Mouse (Mus musculus) granulocyte monocyte progenitor cell, adult 5-6 weeks (primary cell): ENCODE measurements at regions not wholly inside any gene's neighbourhood (a gene's known extent, or its start where the extent isn't known, plus 50 kb on each side); places are given as distances from the start of the nearest gene placed in this dataset.
A peak's percentile ranks its signal among the peaks of the same experiment; 100 is the strongest.

Experiments used
- ATAC-seq: replicated peaks from 2 replicates; pipeline ENCODE4 v1.8.0; 2016; ENCODE audit warnings: mild to moderate bottlenecking, moderate TSS enrichment, inconsistent platforms; ENCODE audit not compliant: poor library complexity, severe bottlenecking

DNA sequence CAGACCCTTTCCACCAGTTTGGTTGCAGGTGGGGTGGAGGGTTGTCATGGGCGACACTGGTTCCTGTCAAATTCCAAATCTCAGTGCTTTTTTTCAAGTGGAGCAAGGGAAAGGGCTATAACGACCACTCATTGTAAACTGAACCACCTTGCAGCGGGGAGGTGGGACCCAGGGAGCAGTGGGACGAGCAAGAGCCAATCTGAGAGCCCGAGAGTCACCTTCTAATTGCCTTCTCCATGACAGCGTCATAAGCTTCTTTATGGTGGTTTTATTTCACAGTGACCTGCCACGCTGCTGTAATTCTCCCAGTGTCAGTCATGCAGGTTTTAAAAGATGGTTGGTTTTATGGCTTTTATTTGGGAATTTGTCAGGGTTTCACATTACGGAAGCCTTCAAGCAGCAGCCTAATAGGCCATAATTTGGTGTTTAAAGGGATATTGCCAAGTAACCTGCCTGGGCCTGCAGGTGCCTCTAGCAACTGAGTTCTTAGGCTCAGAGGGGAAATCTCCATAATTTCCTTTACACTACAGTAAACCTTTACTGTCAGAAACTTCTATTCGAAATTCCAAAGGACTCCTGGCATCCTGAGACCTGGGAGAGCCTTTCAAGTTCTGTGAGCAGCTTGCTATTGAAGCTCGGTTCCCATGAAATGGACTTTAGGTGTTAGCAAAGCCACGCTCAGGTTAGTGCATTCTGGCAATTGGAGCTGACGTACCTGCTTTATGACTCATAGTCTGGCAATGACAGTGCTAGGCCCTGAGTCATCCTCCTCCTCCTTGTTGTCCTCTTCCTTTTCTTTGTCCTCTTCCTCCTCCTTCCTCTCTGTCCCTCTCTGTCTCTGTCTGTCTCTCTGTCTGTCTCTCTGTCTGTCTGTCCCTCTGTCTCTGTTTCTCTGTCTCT is 235.6 kb upstream of the Pgrmc2 start:
- ATAC-seq: no peak

DNA sequence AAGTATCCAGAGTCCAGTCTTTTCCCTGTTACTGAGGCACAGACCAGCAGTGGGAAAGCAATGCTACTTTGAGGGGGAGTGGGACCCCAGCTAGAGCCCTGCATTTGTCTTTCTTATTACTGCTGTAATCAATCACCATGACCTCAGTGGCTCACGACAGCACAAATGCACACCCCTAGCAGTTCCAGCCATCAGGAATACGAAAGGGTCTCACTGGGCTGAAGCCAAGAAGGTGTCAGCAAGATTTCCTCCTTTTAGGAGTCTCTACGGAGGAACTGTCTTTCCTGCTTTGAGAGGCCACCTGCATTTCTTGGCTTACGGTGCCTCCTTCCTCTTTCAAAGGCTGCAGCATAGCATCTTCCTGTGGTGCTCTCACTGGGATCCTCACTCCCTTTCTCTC is 234.3 kb upstream of the Pgrmc2 start:
- no peak for ATAC-seq

DNA sequence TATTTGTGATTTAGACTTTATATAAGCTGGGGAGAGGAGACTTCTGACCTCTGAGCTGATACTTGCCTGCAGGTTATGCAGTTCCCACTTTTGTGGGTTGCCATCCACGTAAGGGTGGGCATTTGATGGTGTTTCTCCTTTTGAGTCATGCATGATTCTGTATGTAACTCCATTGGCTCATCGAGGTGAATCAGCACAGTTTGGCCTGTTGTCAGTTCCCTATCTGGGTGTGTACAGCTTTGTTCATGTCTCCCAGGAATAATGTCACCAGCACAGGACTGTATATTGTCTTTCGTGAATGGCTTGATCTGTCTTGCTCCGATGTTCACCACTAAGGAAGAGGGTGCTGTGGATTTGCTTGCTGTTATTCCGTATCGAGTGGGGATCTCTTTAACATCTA is 229.6 kb upstream of the Pgrmc2 start:
- peak; percentile 35 for ATAC-seq

DNA sequence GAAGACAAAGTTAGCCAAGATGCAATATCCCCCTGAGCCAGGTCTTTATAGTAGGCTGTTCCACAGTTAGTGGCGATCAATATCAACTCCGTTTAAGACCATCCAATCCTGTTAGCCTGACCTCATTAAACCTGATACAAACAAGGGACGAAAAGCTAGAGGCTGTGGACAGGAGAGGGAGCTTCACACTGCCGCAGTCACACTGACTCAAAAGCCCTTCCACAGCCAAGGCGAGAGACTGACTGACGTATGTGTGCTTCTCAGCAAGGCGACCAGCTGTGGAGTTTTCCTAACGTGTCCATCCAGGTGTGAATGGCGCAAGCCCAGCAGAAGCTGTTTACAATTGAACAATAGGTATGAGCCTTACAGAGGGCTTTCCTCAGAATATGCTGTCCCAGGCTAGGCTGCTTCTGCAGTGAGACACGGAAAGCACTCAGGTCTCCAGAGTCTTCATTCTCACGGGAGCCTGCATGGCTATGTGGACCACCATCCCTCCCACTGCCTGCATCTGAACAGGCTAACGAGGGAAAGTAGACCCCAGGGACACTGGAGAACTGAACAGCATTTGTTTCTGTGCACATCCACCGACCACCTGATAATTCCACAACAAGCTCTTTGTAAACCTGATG is 224.7 kb upstream of the Pgrmc2 start:
- ATAC-seq: no peak

DNA sequence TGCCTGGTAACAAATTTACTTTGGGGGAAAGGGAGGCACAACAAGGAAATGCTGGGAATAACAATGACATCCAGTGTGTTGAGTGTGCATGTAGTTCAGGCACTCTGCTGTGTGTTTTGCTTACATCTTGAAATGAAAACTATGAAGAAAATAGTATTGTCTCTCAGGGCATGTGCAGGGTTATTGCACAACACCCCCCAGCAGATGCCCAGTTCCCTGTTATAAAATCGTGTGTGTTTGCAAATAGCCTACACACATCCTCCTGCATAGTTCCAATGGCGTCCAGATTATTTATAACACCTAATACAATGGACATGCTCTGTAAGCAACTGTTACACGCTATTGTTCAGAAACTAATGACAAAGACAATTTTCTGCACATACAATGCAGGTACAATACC is 220.0 kb upstream of the Pgrmc2 start:
- peak; percentile 88 for ATAC-seq

DNA sequence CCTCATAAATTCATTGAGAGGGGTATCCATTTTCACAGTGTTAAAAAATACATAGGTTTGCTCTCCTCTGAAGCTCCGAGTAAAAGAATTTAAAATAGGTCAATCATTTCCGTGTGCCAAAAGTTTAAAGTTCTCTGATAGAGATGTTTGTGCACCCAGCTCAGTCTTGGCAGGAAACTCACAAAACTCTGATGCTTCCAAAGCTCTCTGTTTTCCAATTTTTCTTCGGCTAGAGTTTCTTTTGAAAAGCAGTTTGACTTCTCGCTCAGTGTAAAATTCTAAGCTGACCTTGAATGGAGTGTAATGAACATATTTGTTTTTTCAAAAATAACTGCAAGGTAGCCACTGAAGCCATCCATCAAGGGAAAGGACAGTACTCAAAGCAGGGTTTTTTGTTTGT is 215.9 kb upstream of the Pgrmc2 start:
- ATAC-seq: no peak

DNA sequence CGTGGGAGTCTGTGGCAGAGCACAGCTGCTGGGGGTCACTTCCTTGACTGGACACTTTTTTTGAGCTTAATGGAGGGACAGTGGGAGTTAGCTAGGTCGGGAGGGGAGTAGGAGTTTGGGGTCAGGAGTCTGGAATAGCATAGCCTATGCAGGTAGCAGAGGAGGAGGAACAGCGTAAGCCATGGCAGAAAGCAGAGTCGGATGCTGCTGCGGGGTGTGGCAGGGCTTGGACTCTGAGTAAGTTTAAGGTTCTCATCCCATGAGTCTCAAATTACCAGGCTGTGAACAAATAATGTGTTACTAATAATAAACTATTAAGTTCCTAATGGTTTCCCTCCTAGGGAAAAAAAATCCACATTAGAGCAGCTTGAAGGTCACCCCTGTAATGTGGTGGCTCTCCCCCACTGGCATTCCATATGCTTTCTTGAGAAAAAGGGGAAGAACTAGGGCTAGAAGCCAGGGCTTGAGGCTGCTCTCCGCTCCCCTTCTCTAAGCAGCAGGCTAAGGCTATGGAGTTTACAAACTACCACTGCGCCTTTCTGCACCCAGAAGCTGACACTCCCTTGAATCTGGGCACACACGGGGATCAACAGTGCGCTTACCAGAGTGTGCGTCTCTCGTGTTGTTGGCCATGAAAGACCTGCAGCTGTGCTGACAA is 213.4 kb upstream of the Pgrmc2 start:
- ATAC-seq: 0 out of 2 replicates have a peak, but pooled peaks have one; percentile 22

DNA sequence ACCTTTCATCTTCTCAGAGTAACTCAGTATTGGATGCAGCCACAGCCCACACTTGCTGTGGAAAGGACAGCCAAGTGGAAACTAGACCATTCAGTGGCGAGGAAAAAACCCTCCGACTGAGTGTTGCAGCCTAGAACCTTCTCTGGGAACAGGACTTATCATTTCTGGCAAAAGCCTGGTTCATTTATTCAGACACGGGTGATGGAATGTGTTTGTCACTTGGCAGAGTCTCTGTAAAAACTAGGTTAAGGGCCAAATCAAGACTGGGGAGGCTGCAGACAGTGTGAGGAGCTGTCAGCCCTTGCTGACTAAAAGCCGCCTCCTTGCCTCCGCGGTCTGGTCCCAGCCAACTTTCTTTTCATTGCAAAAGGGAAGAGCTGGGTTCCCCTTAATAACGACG is 212.3 kb upstream of the Pgrmc2 start:
- ATAC-seq: no peak

DNA sequence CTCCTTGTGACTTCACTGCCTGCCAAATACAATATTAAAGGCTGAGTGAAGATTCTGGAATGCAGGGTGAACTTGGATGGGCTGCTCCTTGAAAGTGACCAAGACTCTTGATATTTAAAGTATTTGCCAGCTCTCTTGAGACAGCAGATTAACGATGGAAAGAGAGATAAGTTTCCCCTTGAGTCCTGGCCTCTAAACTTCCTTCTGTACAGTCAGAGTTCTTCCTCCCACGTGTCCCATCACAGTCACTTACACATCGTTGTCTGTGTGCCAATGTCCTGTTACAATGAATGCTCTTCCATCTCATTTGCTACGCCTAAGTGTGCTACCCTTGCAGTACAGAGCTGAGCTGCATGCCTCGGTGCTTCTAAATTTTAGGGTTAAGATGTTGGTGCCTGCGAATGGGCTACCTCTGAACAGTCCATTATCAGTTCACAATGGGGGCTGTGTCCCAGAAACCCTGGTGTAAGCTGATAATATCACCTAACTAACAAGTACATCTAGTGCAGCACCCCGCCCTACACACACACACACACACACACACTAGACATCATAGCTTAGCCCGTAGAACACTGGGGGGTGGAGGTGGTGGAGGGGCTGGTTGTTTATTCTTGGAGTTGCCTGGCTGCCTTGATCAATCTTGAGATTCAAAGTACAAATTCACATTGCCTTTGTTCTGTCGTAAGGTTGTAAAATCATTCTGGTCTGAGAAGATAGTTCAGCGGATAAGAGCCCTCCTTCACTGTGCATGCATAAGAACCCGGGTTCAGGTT is 207.9 kb upstream of the Pgrmc2 start:
- ATAC-seq: no peak

DNA sequence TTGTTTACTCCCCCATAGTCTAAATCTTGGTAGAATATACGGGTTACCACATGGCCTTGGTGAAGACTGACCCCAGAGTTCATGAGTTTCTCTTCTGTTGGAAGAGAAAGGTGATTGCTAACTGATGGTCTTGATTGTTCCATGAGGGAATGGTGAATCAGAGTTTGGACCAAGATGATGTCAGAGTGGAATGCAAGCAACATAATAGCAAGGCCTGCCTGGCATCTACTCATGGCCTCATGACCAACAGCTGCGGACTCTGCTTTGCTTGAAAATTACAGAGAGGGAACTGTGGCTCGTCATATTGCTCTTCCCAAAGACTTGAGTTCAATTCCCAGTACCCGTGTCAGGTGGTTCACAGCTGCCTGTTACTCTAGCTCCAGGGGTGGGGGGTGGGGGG is 205.9 kb upstream of the Pgrmc2 start:
- no peak for ATAC-seq

DNA sequence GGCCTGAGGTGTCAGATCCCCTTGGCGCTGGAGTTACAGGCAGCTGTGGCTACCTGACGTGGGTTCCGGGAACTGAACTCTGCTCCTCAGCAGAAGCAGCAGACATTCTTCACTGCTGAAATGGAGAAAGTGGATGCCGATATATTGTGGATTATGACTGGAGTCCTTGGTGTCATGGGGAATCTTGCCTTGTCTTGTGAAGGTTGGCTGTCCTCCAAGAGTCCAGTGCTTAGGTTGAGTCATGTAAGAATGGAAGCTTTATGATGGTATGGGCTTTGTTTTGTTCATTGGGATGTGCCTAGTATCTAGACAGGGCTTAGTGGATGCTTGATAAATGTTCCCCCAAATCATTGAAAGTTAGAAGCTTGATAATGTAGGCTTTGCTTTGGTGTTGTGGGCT is 205.2 kb upstream of the Pgrmc2 start:
- no peak for ATAC-seq

DNA sequence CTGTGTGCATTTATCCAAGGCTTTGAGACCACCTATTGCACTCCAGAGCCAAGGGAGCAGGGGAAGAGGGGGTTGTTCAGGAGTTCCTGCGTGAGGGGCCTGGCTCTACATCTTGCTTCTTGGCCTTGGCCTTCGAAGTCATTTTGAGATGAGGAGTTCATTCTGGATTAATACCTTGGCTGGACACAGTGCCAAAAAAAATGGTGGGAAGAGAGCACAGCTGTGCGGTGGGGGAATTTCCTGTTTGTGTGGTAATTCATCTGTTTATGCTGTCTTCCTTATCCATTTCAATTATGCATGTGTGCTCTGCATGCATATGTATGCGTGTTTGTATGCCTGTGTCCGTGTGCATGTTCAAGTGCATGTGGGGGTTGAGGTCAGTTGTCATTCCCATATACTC is 202.5 kb upstream of the Pgrmc2 start:
- no peak for ATAC-seq

DNA sequence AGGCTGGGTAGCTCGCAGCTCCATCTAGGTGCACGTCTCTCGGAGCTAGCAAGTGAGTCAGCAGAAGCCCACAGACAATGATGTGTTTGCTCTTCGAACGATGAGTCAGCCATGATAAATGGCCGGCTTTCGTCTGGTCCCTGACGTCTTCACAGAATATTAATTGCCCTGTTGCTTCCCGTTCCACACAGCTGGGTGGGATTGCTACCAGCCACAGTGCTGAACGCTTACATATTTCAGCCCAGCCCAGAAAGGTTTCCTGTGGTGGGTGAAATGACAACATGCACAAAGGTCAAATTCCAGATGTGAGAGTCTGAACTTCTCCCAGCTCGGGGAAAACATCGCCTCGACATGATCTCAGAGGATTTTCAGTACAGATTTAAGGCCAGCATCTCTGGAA is 202.1 kb upstream of the Pgrmc2 start:
- peak; percentile 79 for ATAC-seq

DNA sequence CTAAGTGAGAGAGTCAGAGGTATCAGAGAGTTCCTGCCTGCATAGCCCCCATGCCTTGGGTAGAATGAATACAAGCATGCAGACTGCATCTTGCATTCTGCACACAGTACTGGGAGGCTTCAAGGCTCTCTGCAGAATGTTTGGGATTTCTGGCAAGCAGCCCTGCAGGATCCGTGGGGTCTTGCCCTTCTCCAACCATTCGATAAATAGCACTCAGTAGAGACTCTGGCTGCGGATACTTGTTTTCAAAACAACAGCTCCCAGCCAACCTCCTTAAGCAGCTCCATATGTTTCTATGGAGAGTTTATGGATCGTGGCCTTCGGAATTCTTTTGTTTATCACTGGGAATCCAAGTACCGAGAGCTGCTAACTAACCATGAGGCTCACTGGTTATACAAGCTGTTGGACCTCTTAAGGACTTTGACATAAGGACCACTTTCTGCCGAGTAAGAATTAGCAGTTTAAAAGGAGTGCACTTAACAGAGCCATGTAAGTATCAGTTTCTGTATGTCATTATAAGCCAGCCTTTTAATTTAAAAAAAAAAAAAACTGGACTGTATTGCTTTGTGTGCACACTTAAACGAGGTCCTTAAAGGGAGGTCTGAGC is 199.7 kb upstream of the Pgrmc2 start:
- no peak for ATAC-seq

DNA sequence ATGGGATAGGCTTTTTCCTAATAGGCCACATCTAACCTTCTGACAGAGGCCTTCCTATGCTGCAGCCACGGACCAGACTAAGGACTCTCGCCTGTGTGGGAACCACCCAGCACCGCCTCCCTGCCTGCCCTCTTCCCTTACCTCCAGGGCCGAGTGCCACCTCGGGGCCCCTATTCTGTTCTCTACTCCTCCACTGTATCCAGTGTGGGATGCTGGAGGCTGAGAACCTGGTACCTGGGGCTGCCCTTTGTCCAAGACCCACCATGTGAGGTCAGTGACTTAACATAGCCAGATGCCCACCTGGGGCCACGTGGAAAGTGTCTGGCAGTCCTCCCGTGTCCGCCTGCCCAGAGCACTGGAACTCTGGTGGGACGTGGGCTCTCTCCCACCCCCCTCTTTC is 193.2 kb upstream of the Pgrmc2 start:
- no peak for ATAC-seq

DNA sequence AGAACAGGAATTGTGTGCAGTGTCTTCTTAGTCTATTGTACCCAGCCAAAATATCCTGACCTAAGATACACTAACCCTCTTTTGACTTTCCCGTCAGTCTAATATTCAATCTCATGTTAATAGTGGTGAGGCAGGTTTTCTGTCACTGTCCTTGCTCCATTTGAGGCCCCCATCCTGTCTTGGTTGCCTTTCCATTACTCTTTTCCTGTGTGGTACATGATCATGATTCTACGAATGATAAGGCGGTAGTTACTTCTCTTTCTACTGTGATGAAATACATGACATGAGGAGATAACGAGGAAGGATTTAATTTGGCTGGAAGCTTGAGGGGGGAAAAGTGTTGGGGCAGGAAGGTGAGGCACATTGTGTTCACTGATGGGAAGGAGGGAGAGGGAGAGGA is 185.7 kb upstream of the Pgrmc2 start:
- peak; percentile 94 for ATAC-seq

DNA sequence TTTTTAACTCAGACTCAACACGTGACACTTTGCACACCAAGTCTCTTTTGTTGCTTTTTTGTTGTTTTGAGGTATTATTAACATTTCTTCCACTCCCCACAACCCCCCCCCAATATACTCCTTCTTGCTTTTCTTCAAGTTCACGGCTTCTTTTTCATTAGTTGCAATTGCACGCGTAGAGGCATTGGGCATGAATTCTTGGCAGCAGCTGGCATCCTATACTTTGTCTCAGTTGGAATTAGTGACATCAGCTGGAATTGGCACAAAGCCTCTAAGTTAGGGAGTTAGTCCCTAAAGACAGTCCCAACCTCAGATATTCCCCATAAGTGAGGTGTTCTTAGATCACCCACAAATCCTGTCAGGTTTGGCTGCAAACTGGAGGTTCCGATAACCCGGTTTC is 183.4 kb upstream of the Pgrmc2 start:
- no peak for ATAC-seq

DNA sequence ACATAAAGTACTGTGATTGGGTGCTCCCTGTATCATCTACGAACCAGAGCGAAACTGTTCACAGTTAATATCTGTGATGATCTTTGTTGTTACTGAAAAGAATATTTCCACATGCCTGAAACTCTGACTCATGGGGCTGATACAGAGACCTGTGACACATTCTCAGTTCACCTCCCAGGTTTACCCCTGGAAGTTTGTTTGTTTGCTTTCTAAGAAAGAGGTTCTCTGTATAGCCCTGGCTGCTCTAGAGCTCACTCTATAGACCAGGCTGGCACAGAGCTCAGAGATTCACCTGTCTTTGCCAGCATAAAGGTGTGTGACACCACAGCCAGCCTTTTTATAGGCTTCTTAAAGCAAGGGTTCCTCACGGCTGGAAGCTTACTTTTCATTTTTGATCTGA is 182.6 kb upstream of the Pgrmc2 start:
- ATAC-seq: no peak

DNA sequence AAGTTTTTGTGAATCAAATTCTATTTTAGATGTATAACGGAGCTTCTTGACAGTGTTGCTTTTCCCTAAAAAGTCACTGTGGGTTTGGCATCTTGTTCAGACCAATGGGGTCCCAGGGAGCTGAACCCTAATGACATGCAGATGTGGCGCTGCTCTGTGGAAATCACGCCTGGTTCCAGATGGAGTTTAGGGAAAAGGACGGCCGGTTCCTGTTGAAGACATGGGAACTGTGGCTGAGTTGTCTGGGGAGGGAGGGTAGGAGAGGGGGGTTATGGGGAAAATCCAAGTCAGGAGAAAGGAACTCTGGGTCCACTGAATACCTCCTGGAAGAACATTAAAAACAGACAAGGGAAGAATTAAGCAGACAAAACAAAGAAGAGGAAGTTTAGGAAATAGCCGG is 175.4 kb upstream of the Pgrmc2 start:
- no peak for ATAC-seq

DNA sequence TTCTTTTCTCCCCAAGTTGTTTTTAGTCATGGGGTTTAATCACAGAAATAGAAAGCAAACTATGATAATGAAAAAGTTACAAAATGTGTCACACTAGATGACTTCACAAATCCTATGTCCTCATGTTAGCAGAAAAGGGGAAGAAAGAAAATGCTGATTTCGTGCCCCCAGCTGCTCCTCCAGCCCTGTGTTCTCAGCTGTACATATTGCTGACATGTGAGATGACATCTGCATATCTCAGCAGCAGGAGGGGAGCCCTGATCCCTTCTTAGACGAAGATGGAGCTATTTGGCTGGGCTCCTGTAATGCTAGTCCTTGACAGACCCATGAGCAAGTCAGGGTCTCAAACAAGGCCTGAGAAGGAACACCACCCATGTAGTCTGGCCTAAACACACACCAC is 162.1 kb upstream of the Pgrmc2 start:
- peak; percentile 85 for ATAC-seq
